Mouse (Mus musculus) midbrain, embryonic 12.5 days (tissue): ENCODE results near the gene Fbxo46. TPM values are rescaled to one million over a fixed set of nuclear protein-coding genes. Genes with fewer than 3 reads are reported as not detected.

ENCODE experiments used
- ATAC-seq: fragments of 200-750 bp; cut with Nextera tagmentation; 2 replicates; pipeline ENCODE4 v1.8.0; 2017; ENCODE audit warnings: low read depth, moderate TSS enrichment, moderate library complexity; ENCODE audit not compliant: low FRiP score
- H3K27ac ChIP-seq: fragments of 300-500 bp; sonication (generic); replicated peaks from 2 replicates; pipeline ENCODE4 v1.5.1; 2016; ENCODE audit warnings: mild to moderate bottlenecking
- H3K27me3 ChIP-seq: fragments of 300-500 bp; sonication (generic); 2 replicates; pipeline ENCODE4 v1.6.1; 2016; ENCODE audit warnings: mild to moderate bottlenecking
- H3K36me3 ChIP-seq: fragments of 300-500 bp; sonication (generic); 2 replicates; pipeline ENCODE4 v1.6.1; 2016
- H3K4me1 ChIP-seq: fragments of 300-500 bp; sonication (generic); 2 replicates; pipeline ENCODE4 v1.6.1; 2016
- H3K4me2 ChIP-seq: fragments of 300-500 bp; sonication (generic); replicated peaks from 2 replicates; pipeline ENCODE4 v1.6.1; 2016; ENCODE audit warnings: mild to moderate bottlenecking, moderate library complexity
- H3K4me3 ChIP-seq: fragments of 300-500 bp; sonication (generic); 2 replicates; pipeline ENCODE4 v1.5.1; 2016; ENCODE audit warnings: mild to moderate bottlenecking
- H3K9ac ChIP-seq: fragments of 300-500 bp; sonication (generic); replicated peaks from 2 replicates; pipeline ENCODE4 v1.6.1; 2016; ENCODE audit warnings: mild to moderate bottlenecking, moderate library complexity
- H3K9me3 ChIP-seq: fragments of 300-500 bp; sonication (generic); 2 replicates; pipeline ENCODE4 v1.6.1; 2016; ENCODE audit warnings: mild to moderate bottlenecking
- WGBS: fragments of 180-500 bp; shearing (Covaris S2); methylation state at CpG from one replicate; pipeline ENCODE4 v1.1.7; 2016; 5-methylcytosine and 5-hydroxymethylcytosine counted together
- polyA plus RNA-seq: library from polyadenylated mRNA; unstranded; fragments of >200 nt; fragmentation: Nextera tagmentation; extraction: Ambion mirVana; gene quantifications from 2 replicates; pipeline ENCODE4 v1.2.1, GENCODE M21; 2016

Fbxo46 gene
- polyA plus RNA-seq, 1 experiment from 2014 or later: 20.6 TPM

GRCm38 (mm10) chr7:19083096-19083495 lies 36.6 kb upstream of the Fbxo46 start:
- H3K4me1 ChIP-seq: peaks cover 33% of the 10 kb centered on the region

GRCm38 (mm10) chr7:19083701-19084100 lies 36.0 kb upstream of the Fbxo46 start, which contains the start of gene Dmpk:
TSS of gene Dmpk (plus strand) at chr7:19083849.
- ATAC-seq: no peak
- 46% methylated on average over 10 of the region's 10 CpGs for WGBS
- H3K36me3 ChIP-seq: peaks cover 67% of the 10 kb centered on the region
- no peak within 1 kb of the TSS for H3K4me3 ChIP-seq
- no peak within 1 kb of the TSS for H3K4me2 ChIP-seq
- H3K9ac ChIP-seq: no peak within 1 kb of the TSS
- no peaks in the 10 kb centered on the region for H3K9me3 ChIP-seq
- peaks cover 33% of the 10 kb centered on the region for H3K4me1 ChIP-seq
- peaks cover 7% of the 10 kb centered on the region for H3K27me3 ChIP-seq
- H3K27ac ChIP-seq: no peak within 1 kb of the TSS

More at GRCm38 (mm10) chr7:19083096-19083495, 36.6 kb upstream of the Fbxo46 start:
- Histone ChIP-seq H3K4me2 (no peak overlapping the region), H3K27me3 (peaks cover 7% of the 10 kb centered on the region), H3K4me3 (no peak overlapping the region), H3K27ac (no peak overlapping the region), H3K36me3 (peaks cover 69% of the 10 kb centered on the region), H3K9me3 (no peaks in the 10 kb centered on the region), H3K9ac (no peak overlapping the region)
- ATAC-seq: no peak
- WGBS: 62% methylated on average over 6 of the region's 6 CpGs

GRCm38 (mm10) chr7:19084277-19084771 lies 35.3 kb upstream of the Fbxo46 start:
- 82% methylated on average over 6 of the region's 6 CpGs for WGBS
- peaks cover 33% of the 10 kb centered on the region for H3K4me1 ChIP-seq
- no peak overlapping the region for H3K4me2 ChIP-seq
- no peak for ATAC-seq
- peaks cover 61% of the 10 kb centered on the region for H3K36me3 ChIP-seq
- no peak overlapping the region for H3K27ac ChIP-seq
- no peaks in the 10 kb centered on the region for H3K9me3 ChIP-seq
- peaks cover 7% of the 10 kb centered on the region for H3K27me3 ChIP-seq
- no peak overlapping the region for H3K4me3 ChIP-seq
- no peak overlapping the region for H3K9ac ChIP-seq

- peaks cover 57% of the 10 kb centered on the region for H3K36me3 ChIP-seq
- H3K4me3 ChIP-seq: no peak overlapping the region
- peaks cover 33% of the 10 kb centered on the region for H3K4me1 ChIP-seq
- WGBS: 24% methylated on average over 9 of the region's 9 CpGs
- no peak for ATAC-seq
- H3K9me3 ChIP-seq: no peaks in the 10 kb centered on the region
- no peak overlapping the region for H3K27ac ChIP-seq
- no peak overlapping the region for H3K9ac ChIP-seq
- peaks cover 9% of the 10 kb centered on the region for H3K27me3 ChIP-seq
- H3K4me2 ChIP-seq: no peak overlapping the region
Observed at GRCm38 (mm10) chr7:19084921-19085473, 34.7 kb upstream of the Fbxo46 start.

- 13% methylated on average over 6 of the region's 6 CpGs for whole genome bisulfite sequencing
- Histone ChIP-seq H3K9ac (no peak overlapping the region), H3K4me2 (no peak overlapping the region), H3K4me1 (peaks cover 33% of the 10 kb centered on the region), H3K27me3 (peaks cover 14% of the 10 kb centered on the region), H3K4me3 (no peak overlapping the region), H3K9me3 (no peaks in the 10 kb centered on the region), H3K36me3 (peaks cover 57% of the 10 kb centered on the region), H3K27ac (no peak overlapping the region)
- ATAC-seq: no peak
Observed at GRCm38 (mm10) chr7:19085495-19085894, 34.2 kb upstream of the Fbxo46 start.

GRCm38 (mm10) chr7:19086042-19086441 lies 33.6 kb upstream of the Fbxo46 start:
- Histone ChIP-seq H3K4me3 (no peak overlapping the region), H3K9me3 (no peaks in the 10 kb centered on the region), H3K9ac (0 out of 2 replicates have a peak overlapping the region, but pooled peaks have one; percentile 28), H3K4me2 (no peak overlapping the region), H3K27me3 (peaks cover 19% of the 10 kb centered on the region), H3K4me1 (peaks cover 33% of the 10 kb centered on the region), H3K27ac (no peak overlapping the region), H3K36me3 (peaks cover 56% of the 10 kb centered on the region)
- no peak for ATAC-seq
- 10% methylated on average over 14 of the region's 14 CpGs for WGBS

- Histone ChIP-seq H3K9ac (no peak overlapping the region), H3K4me3 (no peak overlapping the region), H3K4me1 (peaks cover 37% of the 10 kb centered on the region), H3K9me3 (no peaks in the 10 kb centered on the region), H3K27ac (no peak overlapping the region), H3K4me2 (no peak overlapping the region), H3K27me3 (peaks cover 26% of the 10 kb centered on the region), H3K36me3 (peaks cover 56% of the 10 kb centered on the region)
- 59% methylated on average over 18 of the region's 18 CpGs for WGBS
- no peak for ATAC-seq
Observed at GRCm38 (mm10) chr7:19086760-19087159, 32.9 kb upstream of the Fbxo46 start.

GRCm38 (mm10) chr7:19088813-19089212 lies 30.8 kb upstream of the Fbxo46 start:
- ATAC-seq: no peak
- Histone ChIP-seq H3K4me3 (no peak overlapping the region), H3K4me1 (peaks cover 45% of the 10 kb centered on the region), H3K36me3 (peaks cover 37% of the 10 kb centered on the region), H3K9ac (no peak overlapping the region), H3K27me3 (peaks cover 30% of the 10 kb centered on the region), H3K4me2 (no peak overlapping the region), H3K9me3 (no peaks in the 10 kb centered on the region), H3K27ac (no peak overlapping the region)
- WGBS: 39% methylated on average over 10 of the region's 10 CpGs

- no peak for ATAC-seq
- Histone ChIP-seq H3K4me1 (peaks cover 52% of the 10 kb centered on the region), H3K27me3 (peaks cover 35% of the 10 kb centered on the region), H3K9ac (peak overlapping the region; percentile 43; the same call in 1 of the 2 replicates), H3K36me3 (peaks cover 36% of the 10 kb centered on the region), H3K4me3 (peak overlapping the region; percentile 72), H3K27ac (0 out of 2 replicates have a peak overlapping the region, but pooled peaks have one; percentile 74), H3K9me3 (no peaks in the 10 kb centered on the region), H3K4me2 (peak overlapping the region; percentile 98)
- WGBS: 18% methylated on average over 13 of the region's 17 CpGs
Observed at GRCm38 (mm10) chr7:19091913-19092312, 27.7 kb upstream of the Fbxo46 start.

- peaks cover 55% of the 10 kb centered on the region for H3K4me1 ChIP-seq
- H3K9ac ChIP-seq: peak overlapping the region; percentile 43; the same call in 1 of the 2 replicates
- peaks cover 35% of the 10 kb centered on the region for H3K27me3 ChIP-seq
- H3K4me3 ChIP-seq: peak overlapping the region; percentile 72
- H3K36me3 ChIP-seq: peaks cover 33% of the 10 kb centered on the region
- peak; percentile 64 for ATAC-seq
- 5% methylated on average over 38 of the region's 38 CpGs for WGBS
- H3K27ac ChIP-seq: peak overlapping the region; percentile 74
- H3K4me2 ChIP-seq: peak overlapping the region; percentile 98
- no peaks in the 10 kb centered on the region for H3K9me3 ChIP-seq
Observed at GRCm38 (mm10) chr7:19092381-19093173, 27.1 kb upstream of the Fbxo46 start.

GRCm38 (mm10) chr7:19093174-19093521 lies 26.5 kb upstream of the Fbxo46 start:
- WGBS: 0% methylated on average over 9 of the region's 15 CpGs
- Histone ChIP-seq H3K9ac (peak overlapping the region; percentile 35; the same call in 1 of the 2 replicates), H3K27me3 (peaks cover 35% of the 10 kb centered on the region), H3K4me2 (peak overlapping the region; percentile 98), H3K36me3 (peaks cover 30% of the 10 kb centered on the region), H3K9me3 (no peaks in the 10 kb centered on the region), H3K4me3 (peak overlapping the region; percentile 72), H3K27ac (peak overlapping the region; percentile 74), H3K4me1 (peaks cover 55% of the 10 kb centered on the region)
- peak; percentile 24 for ATAC-seq
